Mouse (Mus musculus) brain, embryonic 14.5 days (tissue): ENCODE data around the gene Ptcra.

Experiments used
- CTCF ChIP-seq: fragments of 200-500 bp; IDR thresholded peaks from 2 replicates; pipeline ENCODE4 v1.5.1; 2012; ENCODE audit warnings: inconsistent platforms, mild to moderate bottlenecking, moderate library complexity, borderline replicate concordance; ENCODE audit not compliant: insufficient read depth, insufficient read length; ENCODE audit errors: extremely low read depth
- POLR2A ChIP-seq: fragments of 200-500 bp; IDR thresholded peaks from 2 replicates; pipeline ENCODE4 v1.6.1; 2012; ENCODE audit warnings: mild to moderate bottlenecking, inconsistent platforms, borderline replicate concordance; ENCODE audit not compliant: poor library complexity, insufficient read depth, insufficient read length, severe bottlenecking; ENCODE audit errors: extremely low read depth

DNA sequence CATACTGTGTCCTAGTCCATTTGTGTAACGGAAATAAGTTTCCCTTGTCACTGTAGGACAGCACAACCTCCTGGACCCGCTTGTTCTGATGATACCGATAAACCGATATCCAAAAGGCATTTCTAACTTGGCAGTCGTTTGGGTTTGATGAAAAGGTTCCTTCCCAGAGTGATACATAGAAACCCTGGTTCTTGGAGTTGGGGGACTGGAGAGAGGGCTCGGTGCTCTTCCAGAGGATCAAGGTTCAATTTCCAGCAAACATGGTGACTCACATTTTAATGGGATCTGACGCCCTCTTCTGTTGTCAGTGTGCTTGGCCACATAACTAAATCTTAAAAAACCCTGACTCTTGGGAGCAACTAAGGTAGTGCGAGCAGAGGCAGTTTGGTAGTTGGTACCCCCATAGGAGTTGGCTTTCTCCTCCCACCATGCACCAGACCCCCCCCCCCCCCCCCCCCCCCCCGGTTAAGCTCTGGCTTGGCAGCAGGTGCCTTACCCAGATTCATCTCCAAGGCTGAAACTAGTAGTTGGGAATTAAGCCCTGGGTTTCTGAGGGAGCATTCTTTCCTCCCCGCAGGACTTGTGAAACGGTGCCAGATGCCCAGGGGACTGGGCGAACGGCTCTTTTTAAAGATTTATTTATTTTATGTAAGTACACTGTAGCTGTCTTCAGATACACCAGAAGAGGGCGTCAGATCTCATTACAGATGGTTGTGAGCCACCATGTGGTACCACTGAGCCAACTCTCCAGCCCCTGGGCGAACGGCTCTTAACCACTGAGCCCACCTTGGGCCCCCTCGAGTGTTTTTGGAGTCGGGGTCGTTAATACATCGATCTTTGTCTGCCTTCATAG is 10.0 kb upstream of the Ptcra start:
- TF ChIP-seq POLR2A: no peak
- peak; percentile 6; the same call in 1 of the 2 replicates for TF ChIP-seq CTCF
